Mouse (Mus musculus): ENCODE results near the gene Pax6. TPM values are rescaled to one million over a fixed set of nuclear protein-coding genes. Genes with fewer than 3 reads are reported as not detected.

Gene Pax6
- polyA plus RNA-seq, 1 experiment from 2014 or later, result 42.3 TPM

- Histone ChIP-seq H3K4me2 (peak overlapping the region; percentile 46), H3K27ac (replicated peaks) (peak overlapping the region; percentile 39), H3K36me3 (no peaks in the 10 kb centered on the region), H3K27me3 (peaks cover 59% of the 10 kb centered on the region), H3K9me3 (no peaks in the 10 kb centered on the region), H3K9ac (no peak overlapping the region), H3K4me1 (replicated peaks) (peaks cover 26% of the 10 kb centered on the region; the same call in 1 of the 2 replicates), H3K4me3 (peak overlapping the region; percentile 8)
- peak; percentile 33; the same call in 1 of the 2 replicates for ATAC-seq (ENCODE audit: low FRiP score, low read depth)
- WGBS, result 10% methylated on average over 13 of the region's 13 CpGs
Observed at GRCm38 (mm10) chr2:105687317-105687991, 18.8 kb downstream of the Pax6 start.

- peaks cover 60% of the 10 kb centered on the region for H3K27me3 ChIP-seq
- H3K9ac ChIP-seq, result no peak overlapping the region
- no peak for ATAC-seq (ENCODE audit: low FRiP score, low read depth)
- 4% methylated on average over 17 of the region's 17 CpGs for WGBS
- H3K36me3 ChIP-seq, result no peaks in the 10 kb centered on the region
- no peaks in the 10 kb centered on the region for H3K9me3 ChIP-seq
- peak overlapping the region; percentile 46 for H3K4me2 ChIP-seq
- H3K27ac ChIP-seq (replicated peaks), result peak overlapping the region; percentile 39
- H3K4me3 ChIP-seq, result peak overlapping the region; percentile 8
- peaks cover 26% of the 10 kb centered on the region; the same call in 1 of the 2 replicates for H3K4me1 ChIP-seq (replicated peaks)
Observed at GRCm38 (mm10) chr2:105688011-105688410, 19.3 kb downstream of the Pax6 start.

GRCm38 (mm10) chr2:105688436-105689303 lies 20.0 kb downstream of the Pax6 start:
- 3% methylated on average over 25 of the region's 25 CpGs for WGBS
- ATAC-seq (ENCODE audit: low FRiP score, low read depth), result no peak
- Histone ChIP-seq H3K27ac (replicated peaks) (peak overlapping the region; percentile 39), H3K9ac (no peak overlapping the region), H3K36me3 (no peaks in the 10 kb centered on the region), H3K4me1 (replicated peaks) (peaks cover 26% of the 10 kb centered on the region; the same call in 1 of the 2 replicates), H3K4me3 (peak overlapping the region; percentile 8; the same call in 1 of the 2 replicates), H3K27me3 (peaks cover 62% of the 10 kb centered on the region), H3K9me3 (no peaks in the 10 kb centered on the region), H3K4me2 (peak overlapping the region; percentile 46)

GRCm38 (mm10) chr2:105689304-105689770 lies 20.6 kb downstream of the Pax6 start:
- H3K9ac ChIP-seq, result no peak overlapping the region

GRCm38 (mm10) chr2:105689771-105690639 lies 21.3 kb downstream of the Pax6 start:
- Histone ChIP-seq H3K9me3 (no peaks in the 10 kb centered on the region), H3K9ac (no peak overlapping the region), H3K27ac (replicated peaks) (peak overlapping the region; percentile 70), H3K36me3 (no peaks in the 10 kb centered on the region), H3K4me2 (peak overlapping the region; percentile 46), H3K4me3 (0 out of 2 replicates have a peak overlapping the region, but pooled peaks have one; percentile 18), H3K27me3 (peaks cover 52% of the 10 kb centered on the region), H3K4me1 (replicated peaks) (peaks cover 26% of the 10 kb centered on the region; the same call in 1 of the 2 replicates)
- ATAC-seq (ENCODE audit: low FRiP score, low read depth), result peak; percentile 74
- 3% methylated on average over 28 of the region's 28 CpGs for WGBS

More at GRCm38 (mm10) chr2:105689304-105689770, 20.6 kb downstream of the Pax6 start:
- Histone ChIP-seq H3K27ac (replicated peaks) (peak overlapping the region; percentile 70; the same call in 1 of the 2 replicates), H3K27me3 (peaks cover 56% of the 10 kb centered on the region), H3K36me3 (no peaks in the 10 kb centered on the region), H3K4me2 (peak overlapping the region; percentile 46), H3K4me1 (replicated peaks) (peaks cover 26% of the 10 kb centered on the region; the same call in 1 of the 2 replicates), H3K9me3 (no peaks in the 10 kb centered on the region), H3K4me3 (peak overlapping the region; percentile 18; the same call in 1 of the 2 replicates)
- 0% methylated on average over 15 of the region's 15 CpGs for WGBS
- peak; percentile 8; the same call in 1 of the 2 replicates for ATAC-seq (ENCODE audit: low FRiP score, low read depth)

GRCm38 (mm10) chr2:105691296-105691695 lies 22.6 kb downstream of the Pax6 start:
- Histone ChIP-seq H3K9ac (no peak overlapping the region), H3K4me2 (no peak overlapping the region), H3K4me1 (replicated peaks) (peaks cover 26% of the 10 kb centered on the region; the same call in 1 of the 2 replicates), H3K9me3 (no peaks in the 10 kb centered on the region), H3K36me3 (no peaks in the 10 kb centered on the region), H3K4me3 (no peak overlapping the region), H3K27ac (replicated peaks) (no peak overlapping the region), H3K27me3 (peaks cover 40% of the 10 kb centered on the region)
- 12% methylated on average over 10 of the region's 10 CpGs for WGBS
- ATAC-seq (ENCODE audit: low FRiP score, low read depth), result no peak

- Histone ChIP-seq H3K27me3 (peaks cover 8% of the 10 kb centered on the region), H3K9ac (no peak overlapping the region), H3K4me2 (no peak overlapping the region), H3K4me3 (no peak overlapping the region), H3K4me1 (replicated peaks) (no peaks in the 10 kb centered on the region), H3K27ac (replicated peaks) (0 out of 2 replicates have a peak overlapping the region, but pooled peaks have one; percentile 15), H3K36me3 (no peaks in the 10 kb centered on the region), H3K9me3 (no peaks in the 10 kb centered on the region)
- no peak for ATAC-seq (ENCODE audit: low FRiP score, low read depth)
- 55% methylated on average over 5 of the region's 5 CpGs for WGBS
Observed at GRCm38 (mm10) chr2:105697741-105698140, 29.0 kb downstream of the Pax6 start.

GRCm38 (mm10) chr2:105698631-105699030 lies 29.9 kb downstream of the Pax6 start:
- WGBS, result 57% methylated on average over 2 of the region's 2 CpGs
- Histone ChIP-seq H3K27ac (replicated peaks) (no peak overlapping the region), H3K27me3 (peaks cover under 1% of the 10 kb centered on the region; the same call in 1 of the 2 replicates), H3K36me3 (no peaks in the 10 kb centered on the region), H3K4me3 (no peak overlapping the region), H3K4me1 (replicated peaks) (no peaks in the 10 kb centered on the region), H3K9me3 (no peaks in the 10 kb centered on the region), H3K9ac (no peak overlapping the region), H3K4me2 (no peak overlapping the region)
- peak; percentile 48; the same call in 1 of the 2 replicates for ATAC-seq (ENCODE audit: low FRiP score, low read depth)

- no peaks in the 10 kb centered on the region for H3K4me1 ChIP-seq (replicated peaks)
- no peaks in the 10 kb centered on the region for H3K36me3 ChIP-seq
- no peak overlapping the region for H3K4me3 ChIP-seq
- no peaks in the 10 kb centered on the region for H3K27me3 ChIP-seq
- ATAC-seq (ENCODE audit: low FRiP score, low read depth), result no peak
- H3K4me2 ChIP-seq, result no peak overlapping the region
- no peak overlapping the region for H3K27ac ChIP-seq (replicated peaks)
- no peak overlapping the region for H3K9ac ChIP-seq
- 61% methylated on average over 4 of the region's 4 CpGs for WGBS
- no peaks in the 10 kb centered on the region for H3K9me3 ChIP-seq
Observed at GRCm38 (mm10) chr2:105701781-105702180, 33.1 kb downstream of the Pax6 start.

GRCm38 (mm10) chr2:105702586-105702985 lies 33.9 kb downstream of the Pax6 start:
- ATAC-seq (ENCODE audit: low FRiP score, low read depth), result no peak
- Histone ChIP-seq H3K4me2 (no peak overlapping the region), H3K27me3 (no peaks in the 10 kb centered on the region), H3K27ac (replicated peaks) (no peak overlapping the region), H3K9ac (no peak overlapping the region), H3K9me3 (no peaks in the 10 kb centered on the region), H3K36me3 (no peaks in the 10 kb centered on the region), H3K4me1 (replicated peaks) (no peaks in the 10 kb centered on the region), H3K4me3 (no peak overlapping the region)
- WGBS, result 72% methylated on average over 10 of the region's 10 CpGs

GRCm38 (mm10) chr2:105705320-105705719 lies 36.6 kb downstream of the Pax6 start:
- Histone ChIP-seq H3K9ac (no peak overlapping the region), H3K36me3 (no peaks in the 10 kb centered on the region), H3K4me3 (no peak overlapping the region), H3K27ac (replicated peaks) (no peak overlapping the region), H3K9me3 (no peaks in the 10 kb centered on the region), H3K27me3 (no peaks in the 10 kb centered on the region), H3K4me2 (no peak overlapping the region), H3K4me1 (replicated peaks) (no peaks in the 10 kb centered on the region)
- WGBS, result 37% methylated on average over 2 of the region's 2 CpGs
- no peak for ATAC-seq (ENCODE audit: low FRiP score, low read depth)

Measured in hindbrain, embryonic 15.5 days (tissue).